Mouse (Mus musculus): ENCODE measurements around the gene Myo3b.

DNA sequence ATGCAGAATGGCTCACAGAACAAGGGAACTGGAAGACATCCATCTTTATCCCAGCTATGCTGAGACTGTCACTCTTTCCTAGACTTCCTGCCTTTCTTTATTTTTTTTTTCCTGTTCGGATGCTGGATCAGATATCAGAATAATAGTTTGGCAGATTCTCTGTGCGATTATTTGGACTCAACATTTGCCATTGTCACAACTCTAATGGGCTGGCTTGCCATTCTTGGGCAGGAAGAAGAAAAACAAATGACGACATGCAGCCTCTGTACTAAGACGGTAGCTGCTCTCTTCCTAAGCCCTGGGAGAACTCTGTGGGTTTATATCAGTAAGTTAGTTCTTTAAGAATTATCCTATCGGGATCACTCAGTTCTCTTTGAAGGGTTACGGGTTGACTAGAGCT, 89.7 kb downstream of the Myo3b start:
- no peak for TF ChIP-seq POLR2A (IDR thresholded peaks at IDR 0.05; ENCODE audit: borderline replicate concordance, extremely low read depth, insufficient read depth, insufficient read length, poor library complexity, severe bottlenecking)
- TF ChIP-seq CTCF (IDR thresholded peaks at IDR 0.05; ENCODE audit: borderline replicate concordance, extremely low read depth, insufficient read depth, insufficient read length) = no peak
